In genomic region chr7:82082883-82083282, GRCm38 (mm10) we compare ENCODE assay signal across 15 mouse cellular contexts.
DNase-seq lines count a peak whose midpoint lies in the region; ATAC-seq and TF ChIP-seq lines count a peak whose summit lies in the region.
"Had no signal": no experiment of that assay in that cellular context is flagged by ENCODE, and none has a peak within 500 bp of the region (broad histone marks: within the 10 kb centered on the region; RNA-seq: fewer than 3 reads in every experiment).

No protein-coding gene starts in this region.

- peak; percentile 6 for DNase-seq in forebrain, postnatal 0 days
- DNase-seq in left cerebral cortex, postnatal 4 days: peak; percentile 46
- no peak for DNase-seq in left cerebral cortex, adult 11 months (ENCODE audit: low spot score)
- DNase-seq in NIH3T3 (ENCODE audit: low read depth): peak; percentile 62
- DNase-seq in gastrocnemius, postnatal 10 days: peak; percentile 8
- no peak for DNase-seq in lung, postnatal 0 days (ENCODE audit: low spot score)
- DNase-seq: cerebellum, adult 11-12 months; kidney, adult 2 months; kidney, postnatal 4 days; spleen, adult 18-20 months; thymus, adult 18-20 months had no signal

- no peak overlapping the region for H3K4me3 ChIP-seq in forebrain, postnatal 0 days (ENCODE audit: low read depth, low read length)
- H3K4me3 ChIP-seq in forebrain, embryonic 13.5 days: no peak overlapping the region
- no peak overlapping the region for H3K4me3 ChIP-seq in lung, postnatal 0 days (ENCODE audit: low read depth, low read length)
- H3K4me3 ChIP-seq: limb, embryonic 12.5 days had no signal

- no peaks in the 10 kb centered on the region for H3K4me1 ChIP-seq in forebrain, postnatal 0 days (ENCODE audit: insufficient read depth)
- H3K4me1 ChIP-seq in forebrain, embryonic 13.5 days: peaks cover 14% of the 10 kb centered on the region; the same call in 1 of the 2 replicates
- no peaks in the 10 kb centered on the region for H3K4me1 ChIP-seq in lung, postnatal 0 days (ENCODE audit: insufficient read depth, low read depth, low read length)
- H3K4me1 ChIP-seq: limb, embryonic 12.5 days had no signal

- ATAC-seq in forebrain, postnatal 0 days: no peak
- ATAC-seq in forebrain, embryonic 13.5 days: no peak
- no peak for ATAC-seq in erythroid progenitor cell, adult 5-6 weeks (replicated peaks; ENCODE audit: low FRiP score, poor library complexity, severe bottlenecking)
- ATAC-seq in lung, postnatal 0 days: no peak
- ATAC-seq: CD4-positive, CD25-positive, alpha-beta regulatory T cell, adult 4 months had no signal

- H3K36me3 ChIP-seq in forebrain, postnatal 0 days (ENCODE audit: insufficient read depth): no peaks in the 10 kb centered on the region
- no peaks in the 10 kb centered on the region for H3K36me3 ChIP-seq in forebrain, embryonic 13.5 days (ENCODE audit: poor library complexity, severe bottlenecking)
- no peaks in the 10 kb centered on the region for H3K36me3 ChIP-seq in lung, postnatal 0 days (ENCODE audit: insufficient read depth, low read length)
- H3K36me3 ChIP-seq: limb, embryonic 12.5 days had no signal

- no peak for TF ChIP-seq CTCF in forebrain, postnatal 0 days (IDR thresholded peaks at IDR 0.05; ENCODE audit: low read depth)
- TF ChIP-seq CTCF in lung, postnatal 0 days (IDR thresholded peaks at IDR 0.05): no peak

- no peak overlapping the region for H3K27ac ChIP-seq in forebrain, postnatal 0 days (ENCODE audit: low read depth, low read length)
- no peak overlapping the region for H3K27ac ChIP-seq in forebrain, embryonic 13.5 days
- no peak overlapping the region for H3K27ac ChIP-seq in lung, postnatal 0 days (ENCODE audit: low read length)
- H3K27ac ChIP-seq: limb, embryonic 12.5 days had no signal

- H3K9ac ChIP-seq in forebrain, postnatal 0 days: no peak overlapping the region
- no peak overlapping the region for H3K9ac ChIP-seq in forebrain, embryonic 13.5 days
- no peak overlapping the region for H3K9ac ChIP-seq in lung, postnatal 0 days (replicated peaks; ENCODE audit: low read depth)
- H3K9ac ChIP-seq: limb, embryonic 12.5 days had no signal

- H3K9me3 ChIP-seq in forebrain, postnatal 0 days (ENCODE audit: low read length): no peaks in the 10 kb centered on the region
- H3K9me3 ChIP-seq in forebrain, embryonic 13.5 days (replicated peaks): no peaks in the 10 kb centered on the region
- no peaks in the 10 kb centered on the region for H3K9me3 ChIP-seq in lung, postnatal 0 days (ENCODE audit: low read length)
- H3K9me3 ChIP-seq: limb, embryonic 12.5 days had no signal

- TF ChIP-seq EP300 in lung, postnatal 0 days (IDR thresholded peaks at IDR 0.05): no peak

- no peaks in the 10 kb centered on the region for H3K27me3 ChIP-seq in forebrain, postnatal 0 days (ENCODE audit: insufficient read depth, low read length)
- H3K27me3 ChIP-seq in forebrain, embryonic 13.5 days: no peaks in the 10 kb centered on the region
- H3K27me3 ChIP-seq in lung, postnatal 0 days (replicated peaks; ENCODE audit: insufficient read depth, low read length): no peaks in the 10 kb centered on the region

- 22% methylated on average over 6 of the region's 6 CpGs for WGBS in forebrain, postnatal 0 days
- WGBS in forebrain, embryonic 13.5 days: 24% methylated on average over 6 of the region's 6 CpGs
- 30% methylated on average over 6 of the region's 6 CpGs for WGBS in lung, postnatal 0 days

- intact Hi-C loops in left cerebral cortex, postnatal 4 days (cut with DNase I): no loop called here

- H3K4me2 ChIP-seq in forebrain, postnatal 0 days (ENCODE audit: low read depth): no peak overlapping the region
- H3K4me2 ChIP-seq in forebrain, embryonic 13.5 days: no peak overlapping the region
- H3K4me2 ChIP-seq in lung, postnatal 0 days (replicated peaks; ENCODE audit: low read depth, low read length): no peak overlapping the region
- H3K4me2 ChIP-seq: limb, embryonic 12.5 days had no signal

Comparison
In these comparisons a context has a peak if more than half of its experiments do, and no peak if none do; other contexts are left out.
1. DNase-seq: peak in forebrain, postnatal 0 days (single experiment), left cerebral cortex, postnatal 4 days (single experiment), NIH3T3 (single experiment) and gastrocnemius, postnatal 10 days (single experiment); none in left cerebral cortex, adult 11 months (single experiment) and lung, postnatal 0 days (single experiment).